Mouse (Mus musculus) urinary bladder, postnatal 25 days (tissue): Measurements from ENCODE around the gene Akap14.

Experiments
- DNase-seq: peaks from one replicate; pipeline ENCODE4 v3.0.0; 2022; ENCODE audit warnings: low spot score

Gene Akap14

GRCm38 (mm10) chrX:37103826-37104225, 64.8 kb downstream of the Akap14 start:
- DNase-seq, result no peak
